Mouse (Mus musculus) ES-E14 (cell line): ENCODE results near the gene Stox2.

Experiments used
- CHD2 ChIP-seq: IDR thresholded peaks from 2 replicates; pipeline ENCODE4 v1.6.1; 2014; ENCODE audit warnings: mild to moderate bottlenecking, low read depth, low read length, inconsistent platforms
- HCFC1 ChIP-seq: IDR thresholded peaks from 2 replicates; pipeline ENCODE4 v1.6.1; 2012; ENCODE audit warnings: low read length, inconsistent platforms, borderline replicate concordance; ENCODE audit not compliant: insufficient read depth
- MAFK ChIP-seq: IDR thresholded peaks from 2 replicates; pipeline ENCODE4 v1.6.1; 2014; ENCODE audit warnings: mild to moderate bottlenecking, low read depth, low read length, inconsistent platforms; ENCODE audit not compliant: insufficient read depth
- ZNF384 ChIP-seq: IDR thresholded peaks from 2 replicates; pipeline ENCODE4 v1.6.1; 2012; ENCODE audit warnings: low read depth, low read length, inconsistent platforms

- TF ChIP-seq HCFC1 (no peak), ZNF384 (no peak), CHD2 (no peak), MAFK (no peak)
Measured at GRCm38 (mm10) chr8:47354523-47355168, 91.5 kb downstream of the Stox2 start.
